Mouse (Mus musculus) olfactory bulb, adult 2 months (tissue): ENCODE results near the gene Chrm3.

Source experiments
- CTCF ChIP-seq: fragments of 200-500 bp; IDR thresholded peaks from 2 replicates; pipeline ENCODE4 v1.5.1; 2012; ENCODE audit warnings: low read depth, mild to moderate bottlenecking, low read length, moderate library complexity; ENCODE audit not compliant: insufficient read depth
- POLR2A ChIP-seq: fragments of 200-500 bp; IDR thresholded peaks from 2 replicates; pipeline ENCODE4 v1.6.1; 2012; ENCODE audit warnings: mild to moderate bottlenecking, low read depth, low read length, moderate library complexity; ENCODE audit not compliant: insufficient read depth

DNA sequence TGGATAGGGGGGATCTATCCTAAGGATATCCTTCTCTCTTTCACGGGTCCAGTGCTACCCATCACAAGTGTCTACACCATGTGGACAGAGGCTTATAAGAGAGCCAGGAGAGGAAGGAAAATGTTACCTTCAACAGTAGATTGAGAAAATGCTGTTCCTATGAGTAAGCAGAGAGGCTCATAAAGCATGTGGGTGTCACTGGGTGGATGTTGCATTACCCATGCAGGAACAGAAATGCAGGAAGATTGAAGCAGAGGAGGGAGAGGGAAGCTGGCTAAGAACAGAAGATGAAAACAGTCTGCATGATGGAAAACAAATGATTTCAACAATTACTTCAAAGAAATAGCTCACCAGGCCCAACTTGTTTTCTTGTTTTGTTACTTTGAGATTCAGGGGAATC lies 85.7 kb downstream of the Chrm3 start:
- TF ChIP-seq POLR2A (no peak), CTCF (no peak)
